Mouse (Mus musculus): ENCODE data around the gene Klra6.
"Not testable (repeated sequence)": the region's sequence is repeated elsewhere in the genome, so short reads cannot be mapped to it uniquely, and the experiment has no call there.

Klra6 gene

DNA sequence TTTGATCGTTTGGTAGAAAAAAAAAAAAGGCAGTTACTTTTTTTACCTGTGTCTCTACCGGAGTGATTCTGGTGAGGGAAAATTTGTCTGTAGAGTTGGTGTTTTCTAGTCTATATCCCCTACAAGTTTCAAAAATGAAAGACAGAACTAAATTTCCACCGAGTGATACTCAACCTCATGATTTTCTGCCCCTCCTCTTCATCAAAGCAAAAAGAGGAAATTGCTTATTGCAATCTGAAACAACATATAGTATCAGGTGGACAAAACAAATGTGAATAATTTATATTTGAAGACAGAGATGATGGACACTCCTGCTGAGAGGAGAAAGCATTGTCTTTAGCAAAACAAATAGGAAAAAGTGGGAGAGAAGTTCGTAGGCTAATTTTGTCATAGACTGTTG, at the start of gene Klra6:
TSS of gene Klra6 (minus strand) at position 101 of the 400 bp plus-strand sequence.
- DNase-seq (ENCODE audit: low spot score in 2 of 2) = no peak

DNA sequence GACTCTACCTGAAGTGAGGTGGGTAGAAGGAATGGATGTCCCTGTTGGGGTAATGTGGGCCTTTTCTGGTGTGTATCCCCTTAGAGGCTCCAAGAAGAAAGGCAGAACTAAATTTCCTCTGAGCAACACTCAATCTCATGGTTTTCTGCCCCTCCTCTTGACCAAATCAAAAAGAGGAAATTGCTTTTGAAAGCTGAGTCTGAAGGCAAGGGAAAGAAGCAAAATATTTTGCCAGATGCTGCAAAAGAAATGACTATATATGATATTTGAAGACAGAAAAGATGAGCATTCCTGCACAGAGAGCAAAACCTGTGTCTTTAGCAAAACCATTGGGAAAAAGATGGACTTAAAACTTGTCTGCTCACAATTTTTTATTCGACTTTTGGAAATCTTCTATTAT, 40.4 kb upstream of the Klra6 start, which contains the start of gene Klra4:
TSS of gene Klra4 (minus strand) at position 101 of the 400 bp plus-strand sequence.
- DNase-seq (ENCODE audit: low spot score in 2 of 2) = not testable (repeated sequence)

DNA sequence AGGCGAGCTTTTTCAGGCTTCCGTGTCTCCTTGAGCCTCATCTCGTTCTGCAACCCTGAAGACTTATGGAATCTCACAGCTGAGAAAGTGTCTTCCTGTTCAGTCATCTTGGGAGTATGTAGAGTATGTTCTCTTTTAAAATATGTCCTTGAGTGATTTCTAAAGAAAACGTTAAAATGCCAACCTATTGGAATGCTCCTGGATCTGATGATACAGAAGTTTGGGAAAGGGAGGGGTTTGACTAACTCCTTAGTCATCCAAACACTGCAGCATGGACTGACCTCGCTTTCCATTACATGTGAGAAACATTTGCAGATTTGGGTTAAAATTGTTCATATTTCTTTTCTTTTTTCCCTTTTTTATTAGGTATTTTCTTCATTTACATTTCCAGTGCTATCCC, 38.4 kb upstream of the Klra6 start:
- DNase-seq (ENCODE audit: low spot score in 2 of 2) = no peak

DNA sequence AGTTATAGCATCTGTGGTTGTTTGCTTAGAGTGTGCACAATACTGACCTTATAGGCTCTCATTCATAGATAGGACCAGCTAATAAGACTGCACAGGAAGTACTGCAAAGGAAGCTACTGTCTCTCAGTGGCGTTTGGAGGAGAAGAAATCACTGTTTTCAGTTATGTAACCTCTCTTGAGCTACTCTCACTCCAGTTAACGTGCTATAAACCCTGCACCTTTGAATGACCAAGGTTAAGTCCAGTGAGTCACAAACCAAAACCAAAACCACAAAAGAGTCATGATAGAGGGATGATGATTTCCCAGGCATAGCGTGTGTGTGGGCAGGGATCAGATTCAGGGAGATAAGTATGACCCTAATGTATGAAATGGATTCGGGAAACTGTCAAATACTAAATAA, 8.4 kb upstream of the Klra6 start:
- DNase-seq (ENCODE audit: low spot score in 2 of 2) = not testable (repeated sequence)

DNA sequence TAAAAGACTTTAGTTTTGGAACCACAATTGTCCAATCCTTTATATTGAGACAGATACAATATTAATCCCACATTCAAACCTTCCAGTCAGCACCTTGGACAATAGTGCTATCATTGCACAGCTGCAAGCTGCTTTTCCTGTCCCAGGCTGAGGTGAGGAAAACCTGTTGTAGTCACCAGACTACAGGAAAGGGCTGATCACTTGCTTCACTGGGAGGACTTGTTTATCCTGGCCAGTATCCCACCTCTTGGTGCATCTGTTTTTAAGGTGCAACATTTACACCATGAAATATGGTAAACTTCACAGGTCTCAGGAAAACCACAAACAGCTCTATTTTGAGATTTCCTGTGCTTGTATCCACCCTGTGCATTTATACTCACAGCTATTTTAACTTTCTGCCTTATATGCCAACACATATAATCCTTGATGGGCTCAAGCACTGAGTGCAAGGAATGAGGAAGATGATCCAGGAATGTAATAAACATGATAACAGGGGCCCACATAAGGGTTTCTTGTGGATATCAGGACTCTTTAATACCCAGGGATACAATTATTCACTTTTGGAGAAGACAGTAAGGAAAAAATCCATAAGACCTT, 4.8 kb upstream of the Klra6 start:
- DNase-seq (ENCODE audit: low spot score in 2 of 2) = not testable (repeated sequence)
